Mouse (Mus musculus) brain, embryonic 14.5 days (tissue): Measurements from ENCODE around the gene Cyp4f13.

Experiments used
- CTCF ChIP-seq: fragments of 200-500 bp; IDR thresholded peaks from 2 replicates; pipeline ENCODE4 v1.5.1; 2012; ENCODE audit warnings: inconsistent platforms, mild to moderate bottlenecking, moderate library complexity, borderline replicate concordance; ENCODE audit not compliant: insufficient read depth, insufficient read length; ENCODE audit errors: extremely low read depth
- POLR2A ChIP-seq: fragments of 200-500 bp; IDR thresholded peaks from 2 replicates; pipeline ENCODE4 v1.6.1; 2012; ENCODE audit warnings: mild to moderate bottlenecking, inconsistent platforms, borderline replicate concordance; ENCODE audit not compliant: poor library complexity, insufficient read depth, insufficient read length, severe bottlenecking; ENCODE audit errors: extremely low read depth

- TF ChIP-seq CTCF (no peak), POLR2A (no peak)
Observed at GRCm38 (mm10) chr17:32946716-32947115, 486 bp downstream of the Cyp4f13 start.
